Mouse (Mus musculus): ENCODE data around the gene Prkrip1.
"Not testable (repeated sequence)": the region's sequence is repeated elsewhere in the genome, so short reads cannot be mapped to it uniquely, and the experiment has no call there.

Prkrip1 gene

DNA sequence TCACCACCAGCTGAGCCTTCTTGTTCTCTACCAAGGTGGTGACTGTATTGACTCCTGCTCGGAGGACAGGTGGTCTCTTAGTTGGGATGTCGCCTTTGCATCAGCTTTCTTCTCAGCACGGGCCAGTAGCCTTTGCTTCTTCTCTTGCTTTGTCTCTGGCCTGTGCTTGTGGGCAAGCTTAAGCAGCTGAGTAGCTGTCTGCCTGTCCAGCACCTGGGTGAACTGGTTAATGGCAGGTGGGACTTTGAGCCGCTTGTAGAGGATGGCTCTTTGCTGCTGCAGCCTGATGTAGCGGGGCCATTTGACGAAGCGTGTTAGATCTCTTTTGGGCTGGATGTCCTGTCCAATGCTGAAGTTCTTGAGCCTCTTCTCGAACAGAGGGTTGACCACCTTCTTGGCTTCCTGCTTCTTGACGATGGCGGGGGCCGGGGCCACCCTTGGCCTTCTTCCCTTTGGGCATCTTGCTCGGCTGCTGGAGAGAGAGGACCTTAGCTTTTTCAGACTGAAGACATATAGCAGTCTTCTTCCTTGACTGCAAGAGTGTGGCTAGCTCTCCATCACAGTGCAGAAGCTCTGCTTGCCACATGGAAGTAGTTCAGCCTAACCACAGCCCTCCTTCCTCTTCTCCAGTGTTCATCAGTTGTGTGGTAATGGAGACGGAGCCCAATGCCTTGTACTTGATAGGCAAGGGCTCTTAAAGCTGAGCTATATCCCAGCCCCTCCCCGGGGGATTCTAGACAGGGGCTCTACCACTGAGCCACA lies 12.8 kb upstream of the Prkrip1 start:
- not testable (repeated sequence) for DNase-seq (ENCODE audit: low read depth, low spot score)

- DNase-seq (ENCODE audit: low read depth, low spot score) = no peak
Measured at GRCm38 (mm10) chr5:136210549-136210948, 11.8 kb upstream of the Prkrip1 start.

GRCm38 (mm10) chr5:136201832-136202231 lies 3.1 kb upstream of the Prkrip1 start:
- peak; percentile 57 for DNase-seq (ENCODE audit: low read depth, low spot score)

DNA sequence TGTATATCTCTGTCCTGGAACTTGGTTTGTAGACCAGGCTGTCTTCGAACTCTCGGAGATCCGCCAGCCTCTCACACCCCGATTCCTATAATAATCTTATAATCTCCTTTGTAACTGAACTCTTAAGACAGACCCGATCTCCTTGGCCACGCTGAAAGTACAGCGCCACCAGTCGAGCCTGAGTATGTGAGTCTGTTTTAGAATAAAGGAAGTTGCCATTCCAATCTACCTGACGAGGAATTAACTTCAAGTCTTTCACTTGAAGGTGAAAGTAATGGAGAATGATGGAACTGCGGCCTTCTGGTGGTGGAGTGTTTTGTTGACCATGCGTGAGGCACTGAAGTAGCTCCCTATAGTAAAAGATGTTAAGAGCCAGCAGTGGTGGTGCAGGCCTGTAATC lies 763 bp upstream of the Prkrip1 start:
- DNase-seq (ENCODE audit: low read depth, low spot score) = no peak

GRCm38 (mm10) chr5:136191870-136192269 lies 6.9 kb downstream of the Prkrip1 start:
- DNase-seq (ENCODE audit: low read depth, low spot score) = no peak

- DNase-seq (ENCODE audit: low read depth, low spot score) = peak; percentile 52
Measured at GRCm38 (mm10) chr5:136186723-136187122, 12.0 kb downstream of the Prkrip1 start.

DNA sequence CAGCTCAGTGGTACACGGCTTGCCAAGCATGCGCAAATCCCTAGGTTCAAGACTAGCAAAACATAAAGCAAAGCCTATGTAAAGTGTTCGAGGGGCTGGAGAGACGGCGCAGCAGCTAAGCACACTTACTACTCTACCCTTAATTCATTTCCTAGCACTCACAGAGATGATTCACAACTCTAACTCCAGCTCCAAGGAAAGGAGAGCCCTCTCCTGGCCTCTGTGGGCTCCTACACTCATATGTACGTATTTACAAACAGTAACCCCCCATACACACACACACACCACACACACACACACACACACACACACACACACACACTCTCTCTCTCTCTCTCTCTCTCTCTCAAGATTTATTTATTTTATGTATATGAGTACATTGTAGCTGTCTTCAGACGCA lies 15.0 kb downstream of the Prkrip1 start:
- DNase-seq (ENCODE audit: low read depth, low spot score) = no peak

GRCm38 (mm10) chr5:136182830-136183229 lies 15.9 kb downstream of the Prkrip1 start:
- no peak for DNase-seq (ENCODE audit: low read depth, low spot score)

DNA sequence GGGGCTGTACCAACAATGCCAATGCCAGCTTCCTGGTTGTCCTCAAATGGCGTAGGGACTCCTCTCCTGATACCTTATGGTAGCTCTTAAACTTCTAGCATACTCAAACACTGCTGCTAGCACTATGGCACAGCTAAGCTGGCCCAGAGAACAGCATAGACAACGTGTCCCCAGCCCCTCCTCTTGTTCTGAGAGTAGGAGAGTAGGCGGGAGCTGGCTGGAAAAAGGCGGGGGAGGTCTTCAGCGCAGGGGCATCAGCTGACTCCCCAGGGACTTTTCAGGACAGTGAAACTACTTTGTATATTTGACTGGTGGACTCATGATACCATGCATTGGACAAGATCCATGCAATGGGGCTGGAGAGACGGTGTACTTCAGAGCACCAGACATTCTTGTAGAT lies 16.7 kb downstream of the Prkrip1 start:
- DNase-seq (ENCODE audit: low read depth, low spot score) = no peak

GRCm38 (mm10) chr5:136181197-136181596 lies 17.6 kb downstream of the Prkrip1 start:
- DNase-seq (ENCODE audit: low read depth, low spot score) = no peak

- DNase-seq (ENCODE audit: low read depth, low spot score) = no peak
Measured at GRCm38 (mm10) chr5:136179594-136179993, 19.2 kb downstream of the Prkrip1 start.

DNA sequence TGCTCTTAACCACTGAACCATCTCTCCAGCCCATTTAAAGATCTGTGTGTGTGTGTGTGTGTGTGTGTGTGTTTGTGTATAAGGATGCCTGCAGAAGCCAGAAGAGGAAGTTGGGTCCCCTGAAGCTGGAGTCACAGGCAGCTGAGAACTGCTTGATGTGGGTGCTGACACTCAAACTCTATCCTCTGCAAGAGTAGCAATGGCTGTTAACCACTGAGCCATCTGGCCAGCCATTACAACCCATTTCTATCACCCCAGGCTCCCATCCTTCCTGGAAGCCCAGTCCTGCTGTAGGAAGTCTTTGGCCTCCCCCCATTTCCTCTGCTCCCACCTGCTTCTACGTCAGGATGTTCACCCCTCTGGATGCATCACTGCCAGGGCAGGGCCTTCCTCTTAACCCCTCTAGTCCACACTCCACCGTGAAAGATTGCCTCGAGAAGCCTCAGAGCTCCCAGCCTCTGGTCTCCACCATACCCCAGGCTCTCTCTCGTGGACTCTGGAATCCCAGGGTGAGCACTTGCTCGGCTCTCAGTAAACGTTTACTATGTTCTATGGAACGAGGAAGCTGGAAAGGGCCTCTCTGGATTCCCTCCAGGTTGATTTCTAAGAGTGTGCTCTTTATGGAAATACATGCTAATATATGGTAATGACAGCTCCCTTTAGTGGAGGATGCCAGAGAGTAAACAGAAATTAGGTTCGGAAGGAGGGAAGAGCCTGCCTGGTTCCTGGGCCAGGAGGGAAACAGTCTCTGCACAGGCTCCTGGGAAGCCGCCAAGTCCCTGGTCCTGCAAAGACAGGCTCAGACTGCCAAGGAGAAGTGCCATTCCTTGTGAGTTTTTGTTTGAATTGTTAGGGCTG lies 24.9 kb downstream of the Prkrip1 start:
- DNase-seq (ENCODE audit: low read depth, low spot score) = no peak

GRCm38 (mm10) chr5:136172939-136173338 lies 25.8 kb downstream of the Prkrip1 start:
- DNase-seq (ENCODE audit: low read depth, low spot score) = no peak

DNA sequence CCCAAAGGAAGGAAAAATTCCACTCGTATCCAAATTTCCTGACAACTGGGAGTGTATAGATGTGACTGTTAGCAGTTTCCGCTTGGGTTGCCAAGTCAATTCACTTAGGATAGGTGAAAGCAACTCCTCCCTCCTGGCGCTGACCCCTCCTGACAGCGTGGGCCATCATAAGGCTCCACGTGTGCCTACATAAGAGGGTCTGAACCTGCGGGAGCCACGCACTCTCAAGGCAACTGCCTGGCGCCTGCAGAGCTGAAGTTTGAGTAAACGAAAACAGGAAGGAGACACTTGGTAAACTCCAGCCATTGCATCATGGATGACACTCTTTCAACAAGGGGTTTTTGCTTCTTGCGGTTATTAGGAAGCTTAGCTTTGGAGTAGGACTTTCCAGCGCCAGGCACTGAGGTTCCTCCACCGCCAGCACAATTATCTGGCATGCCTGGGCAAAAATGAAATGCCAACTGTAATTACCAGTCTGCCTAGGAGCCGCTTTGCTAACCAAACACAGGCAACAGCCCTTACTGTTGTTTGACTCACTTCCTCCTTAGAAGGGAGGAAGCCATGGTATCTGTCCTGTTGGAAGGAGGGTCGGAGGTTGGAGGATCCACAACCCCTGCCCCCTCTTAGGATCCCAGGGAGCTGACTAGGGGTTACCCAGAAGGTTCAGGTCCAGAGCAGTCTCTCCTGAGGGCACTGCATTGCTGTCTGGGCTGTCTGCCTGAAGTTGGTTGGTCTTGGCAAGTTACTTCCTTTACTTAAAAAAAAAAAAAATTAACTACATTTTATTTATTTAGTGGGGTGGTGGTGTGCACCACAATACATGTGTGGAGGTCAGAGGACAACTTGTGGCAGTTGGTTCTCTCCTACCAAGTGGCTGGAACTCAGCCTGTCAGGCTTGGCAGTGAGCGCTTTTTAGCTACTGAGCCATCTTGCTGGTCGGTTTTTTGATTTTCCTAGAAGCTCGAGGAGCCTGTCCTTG lies 27.1 kb downstream of the Prkrip1 start:
- no peak for DNase-seq (ENCODE audit: low read depth, low spot score)

DNA sequence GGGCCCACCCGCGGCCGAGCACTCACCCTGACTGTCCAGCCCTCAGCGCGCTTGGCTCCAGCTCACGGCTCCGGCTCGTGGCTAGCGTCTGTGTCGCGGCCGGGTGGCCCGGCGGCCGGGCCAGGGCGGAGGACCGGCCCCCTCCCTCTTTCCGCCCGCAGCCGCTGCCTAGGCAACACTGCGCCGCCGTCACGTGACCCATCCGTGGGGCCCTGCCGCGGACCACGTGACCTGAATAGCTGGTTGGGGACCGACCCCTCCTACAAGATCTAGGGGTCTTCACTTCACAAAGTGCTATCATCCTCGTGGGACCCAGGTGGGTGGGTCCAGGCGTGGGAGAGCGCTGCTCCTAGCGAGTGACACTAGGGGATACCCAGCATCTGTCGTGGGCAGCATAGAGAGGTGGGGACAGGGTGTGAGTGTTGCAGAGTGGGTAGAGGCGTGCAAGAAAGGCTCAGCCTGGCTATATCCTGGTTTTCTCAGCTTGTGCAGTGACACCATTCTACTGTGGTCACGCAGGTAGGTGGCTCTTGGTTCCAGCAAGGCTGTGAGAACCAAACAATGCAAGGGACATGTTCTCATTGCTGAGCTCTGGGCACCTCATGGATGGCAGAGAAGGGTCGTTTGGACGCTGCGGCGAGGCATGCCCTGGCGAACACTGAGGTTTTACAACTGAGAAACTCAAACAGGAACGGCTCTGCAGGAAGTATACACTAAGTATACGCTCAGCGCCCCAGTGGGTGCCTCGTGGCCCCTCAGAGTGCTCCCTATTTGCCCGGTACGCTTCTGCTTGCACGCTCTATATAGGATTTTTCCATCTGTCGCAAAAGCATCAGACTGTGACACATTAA lies 28.0 kb downstream of the Prkrip1 start, which contains the start of gene Orai2:
Gene Orai2, minus strand, starts transcription at position 202 of the 851 bp plus-strand sequence.
- peak; percentile 32 for DNase-seq (ENCODE audit: low read depth, low spot score)

GRCm38 (mm10) chr5:136169626-136170511 lies 28.9 kb downstream of the Prkrip1 start:
- DNase-seq (ENCODE audit: low read depth, low spot score) = no peak

DNA sequence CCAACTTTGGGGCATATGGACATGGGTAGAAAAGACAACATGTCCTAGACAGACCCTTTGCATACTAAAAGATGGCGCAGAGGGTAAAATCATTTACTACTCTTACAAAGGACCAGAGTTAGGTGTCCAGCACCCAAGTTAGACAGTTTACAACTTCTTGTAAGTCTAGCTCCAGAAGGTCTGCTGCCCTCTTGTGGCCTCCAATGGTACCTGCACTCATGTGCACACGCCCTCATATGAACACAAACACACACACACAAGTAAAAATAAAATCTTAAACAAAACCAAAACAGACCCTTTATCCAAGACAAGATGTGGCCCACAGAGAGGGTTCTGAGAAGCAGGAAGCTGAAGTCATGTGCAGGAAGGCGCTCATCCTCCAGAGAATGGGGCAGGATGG lies 30.7 kb downstream of the Prkrip1 start:
- DNase-seq (ENCODE audit: low read depth, low spot score) = no peak

GRCm38 (mm10) chr5:136167296-136167695 lies 31.5 kb downstream of the Prkrip1 start:
- no peak for DNase-seq (ENCODE audit: low read depth, low spot score)

GRCm38 (mm10) chr5:136165246-136165645 lies 33.5 kb downstream of the Prkrip1 start:
- DNase-seq (ENCODE audit: low read depth, low spot score) = no peak
